Mouse (Mus musculus): ENCODE results near the gene Uggt1.

Gene Uggt1

GRCm38 (mm10) chr1:36244058-36244827 lies at the start of gene Uggt1:
TSS of gene Uggt1 (minus strand) at chr1:36244720.
- in situ Hi-C loops (cut with MboI; ENCODE audit: low sequenced_read_pairs): no loop called here

DNA sequence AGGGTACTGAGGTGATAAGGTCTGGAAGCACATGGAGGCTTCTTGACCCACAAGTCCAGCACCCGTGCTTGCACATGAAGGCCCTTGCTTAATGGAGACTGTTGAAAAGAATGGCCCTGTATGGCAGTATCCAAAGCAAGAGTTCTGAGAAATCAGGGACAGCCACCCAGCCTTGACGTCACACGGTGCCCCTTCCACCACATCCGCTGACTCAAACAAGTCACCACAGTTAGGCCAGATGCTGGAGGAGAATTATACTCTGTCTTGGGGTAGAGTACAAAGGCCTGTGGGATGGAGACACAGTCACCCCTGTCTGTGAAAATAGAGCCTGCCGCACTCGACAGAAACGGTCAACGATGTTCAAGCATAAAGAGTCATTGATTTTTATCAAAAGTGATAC lies 49.0 kb upstream of the Uggt1 start:
- in situ Hi-C loops (cut with MboI; ENCODE audit: low sequenced_read_pairs): no loop called here

DNA sequence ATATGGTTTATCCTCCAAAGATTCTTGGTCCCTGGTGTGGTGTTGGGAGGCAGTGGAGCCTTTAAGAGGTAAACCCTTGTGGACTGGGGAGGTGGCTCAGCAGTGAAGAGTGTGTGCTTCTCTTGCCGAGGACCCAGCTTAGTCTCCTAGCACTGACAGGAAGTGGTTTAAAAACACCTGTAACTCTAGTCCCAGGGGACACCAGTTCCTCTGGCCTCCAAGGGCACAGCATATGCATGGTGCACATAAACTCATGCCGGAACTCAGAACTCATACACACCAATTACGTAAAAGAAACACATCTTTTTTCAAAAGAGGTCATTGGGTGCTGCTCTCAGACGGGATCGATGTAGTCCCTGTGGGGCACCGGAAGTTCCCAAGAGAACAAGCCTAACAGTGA lies 37.3 kb upstream of the Uggt1 start:
- in situ Hi-C loops (cut with MboI; ENCODE audit: low sequenced_read_pairs): no loop called here

GRCm38 (mm10) chr1:36280938-36281337 lies 36.4 kb upstream of the Uggt1 start:
- in situ Hi-C loops (cut with MboI; ENCODE audit: low sequenced_read_pairs): no loop called here

DNA sequence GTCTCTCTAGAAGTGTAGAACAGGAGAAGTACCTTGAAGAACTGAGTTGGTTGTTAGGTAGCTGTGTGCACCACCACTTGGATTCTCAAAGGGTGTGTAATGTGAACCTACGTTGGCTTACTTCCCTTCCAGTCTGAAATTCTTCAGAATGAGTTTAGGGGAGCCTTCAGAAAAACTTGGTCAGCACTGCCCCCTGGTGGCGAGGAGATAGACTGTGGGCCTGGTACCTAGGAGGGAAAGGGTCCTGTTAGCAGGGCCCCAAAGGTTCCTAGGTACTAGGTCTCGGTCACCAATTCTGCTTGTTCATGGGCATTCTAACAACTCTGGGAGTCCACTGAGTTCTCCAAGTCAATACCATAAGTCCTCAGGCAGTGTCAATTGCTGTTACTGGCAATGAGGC lies 34.7 kb upstream of the Uggt1 start:
- in situ Hi-C loops (cut with MboI; ENCODE audit: low sequenced_read_pairs): no loop called here

- in situ Hi-C loops (cut with MboI; ENCODE audit: low sequenced_read_pairs): no loop called here
Observed at GRCm38 (mm10) chr1:36277267-36278060, 32.9 kb upstream of the Uggt1 start.

- in situ Hi-C loops (cut with MboI; ENCODE audit: low sequenced_read_pairs): no loop called here
Observed at GRCm38 (mm10) chr1:36275635-36276389, 31.3 kb upstream of the Uggt1 start.

- in situ Hi-C loops (cut with MboI; ENCODE audit: low sequenced_read_pairs): loop anchor here (25.0 kb wide), 1 partner anchor 437 kb away; no protein-coding TSS in a partner anchor
Observed at GRCm38 (mm10) chr1:36274455-36274854, 29.9 kb upstream of the Uggt1 start, which contains the start of gene Neurl3. TSS of gene Neurl3 (minus strand) at chr1:36274679.

DNA sequence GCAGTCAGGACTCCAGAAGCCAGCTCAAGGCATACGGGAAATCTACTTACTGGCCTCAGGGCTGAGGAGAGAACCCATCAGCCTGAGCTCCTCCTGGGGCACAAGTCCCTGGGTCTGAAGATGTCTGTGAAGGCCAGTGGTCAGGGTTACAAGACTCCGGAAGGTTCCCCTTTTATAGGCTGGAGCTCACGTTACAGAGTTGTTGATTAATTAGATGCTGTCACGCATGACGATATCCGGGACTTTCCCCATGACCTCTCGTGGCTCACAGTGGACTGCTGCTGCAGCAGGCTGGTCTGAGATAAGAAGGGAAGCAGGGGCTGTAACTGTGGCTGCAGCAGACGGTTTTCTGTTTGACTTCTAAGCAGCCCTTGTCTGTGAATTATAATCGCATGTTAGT lies 28.8 kb upstream of the Uggt1 start:
- in situ Hi-C loops (cut with MboI; ENCODE audit: low sequenced_read_pairs): loop anchor here (25.0 kb wide), 1 partner anchor 436 kb away; no protein-coding TSS in a partner anchor

GRCm38 (mm10) chr1:36272546-36272945 lies 28.0 kb upstream of the Uggt1 start:
- in situ Hi-C loops (cut with MboI; ENCODE audit: low sequenced_read_pairs): loop anchor here (25.0 kb wide), 1 partner anchor 435 kb away; no protein-coding TSS in a partner anchor

DNA sequence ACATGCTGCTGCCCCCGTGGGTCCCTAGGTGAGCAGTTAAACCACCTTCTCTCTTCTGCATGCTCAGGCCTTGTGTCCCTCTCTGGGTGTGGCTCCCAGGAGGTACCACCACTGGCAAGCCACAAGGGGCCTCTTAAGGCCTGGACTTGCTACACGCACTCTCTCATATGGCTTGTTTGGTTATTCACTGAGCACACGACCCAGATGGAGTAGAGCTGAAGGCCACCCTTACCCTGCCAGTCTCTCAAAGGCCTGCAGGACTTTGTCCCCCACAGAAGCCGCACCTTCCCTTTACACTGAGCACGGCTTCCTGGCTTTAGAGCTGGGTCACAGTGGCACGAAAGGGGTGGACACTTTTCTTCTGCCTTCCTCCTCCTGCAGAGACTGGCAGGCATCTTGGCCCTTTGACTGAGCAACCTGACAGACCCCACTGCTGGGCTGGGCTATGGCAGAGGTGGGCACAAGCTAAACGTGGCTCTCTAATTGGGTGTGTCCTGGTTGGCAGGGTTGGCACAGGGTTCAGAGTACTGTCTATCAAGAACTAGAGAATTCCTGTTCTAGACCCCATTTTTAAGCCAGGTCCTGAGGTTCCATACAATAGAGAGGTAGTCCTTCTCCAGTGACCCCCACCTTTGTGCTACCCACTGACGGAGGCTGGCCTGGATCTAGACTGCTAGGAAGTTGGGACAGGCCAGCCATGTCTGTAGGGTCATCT lies 27.2 kb upstream of the Uggt1 start:
- in situ Hi-C loops (cut with MboI; ENCODE audit: low sequenced_read_pairs): loop anchor here (25.0 kb wide), 1 partner anchor 434 kb away; no protein-coding TSS in a partner anchor

- in situ Hi-C loops (cut with MboI; ENCODE audit: low sequenced_read_pairs): loop anchor here (25.0 kb wide), 1 partner anchor 433 kb away; no protein-coding TSS in a partner anchor
Observed at GRCm38 (mm10) chr1:36270666-36271065, 26.1 kb upstream of the Uggt1 start.

DNA sequence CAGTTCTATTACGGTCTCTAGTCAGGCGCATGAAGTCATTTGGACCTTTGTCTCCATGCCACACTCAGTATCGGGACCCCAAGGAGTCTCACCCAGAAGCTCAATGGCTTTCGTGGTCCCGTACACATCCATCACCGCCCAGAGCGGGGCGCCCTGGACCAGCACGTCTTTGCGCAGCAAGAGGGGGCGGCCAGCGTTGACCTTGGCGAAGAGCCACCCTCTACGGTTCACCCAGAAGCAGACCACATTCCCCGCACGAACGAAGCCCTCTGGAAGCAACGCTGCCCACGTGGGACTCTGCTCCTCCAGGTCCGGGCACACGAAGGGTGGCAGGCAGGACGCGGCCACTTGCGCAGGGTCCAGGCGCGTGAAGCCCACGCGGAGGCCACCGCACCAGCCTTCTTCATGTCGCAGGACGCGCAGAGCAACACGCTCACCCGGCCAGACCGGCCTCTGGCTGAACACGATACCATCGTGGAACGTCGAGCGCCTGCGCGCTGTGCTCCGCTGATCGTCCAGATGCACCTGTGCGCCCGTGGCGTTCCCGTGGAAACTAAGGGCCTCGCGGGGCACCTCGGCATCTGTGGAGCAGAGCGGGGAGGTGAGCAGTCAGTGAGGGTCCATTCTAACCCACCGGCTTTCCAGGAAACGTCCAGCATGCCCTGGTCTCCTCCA lies 24.7 kb upstream of the Uggt1 start:
- in situ Hi-C loops (cut with MboI; ENCODE audit: low sequenced_read_pairs): loop anchor here (25.0 kb wide), 1 partner anchor 432 kb away; no protein-coding TSS in a partner anchor

- in situ Hi-C loops (cut with MboI; ENCODE audit: low sequenced_read_pairs): loop anchor here (25.0 kb wide), 1 partner anchor 430 kb away; no protein-coding TSS in a partner anchor
Observed at GRCm38 (mm10) chr1:36267595-36267994, 23.1 kb upstream of the Uggt1 start.

DNA sequence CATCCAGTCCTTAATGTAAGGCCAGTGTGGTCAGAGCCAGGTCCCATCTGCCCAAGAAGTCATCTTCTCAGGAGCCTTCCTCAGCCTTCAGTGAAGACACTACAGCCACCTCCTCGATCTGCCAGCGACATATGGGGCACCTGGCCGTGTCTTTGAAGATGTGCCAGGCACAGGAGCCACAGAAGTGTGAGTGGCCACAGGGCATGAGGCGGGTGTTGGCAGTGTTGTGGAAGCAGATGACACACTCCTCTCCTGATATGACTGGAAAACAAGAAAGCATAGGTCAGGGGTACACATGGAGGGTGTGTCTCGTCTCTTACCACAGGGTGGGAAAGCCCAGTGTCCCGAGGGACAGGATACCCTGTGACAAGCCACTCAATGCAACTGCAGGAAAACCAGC lies 21.8 kb upstream of the Uggt1 start:
- in situ Hi-C loops (cut with MboI; ENCODE audit: low sequenced_read_pairs): loop anchor here (25.0 kb wide), 1 partner anchor 429 kb away; no protein-coding TSS in a partner anchor

- in situ Hi-C loops (cut with MboI; ENCODE audit: low sequenced_read_pairs): loop anchor here (25.0 kb wide), 1 partner anchor 427 kb away; no protein-coding TSS in a partner anchor
Observed at GRCm38 (mm10) chr1:36263833-36264488, 19.4 kb upstream of the Uggt1 start.

GRCm38 (mm10) chr1:36261708-36262504 lies 17.4 kb upstream of the Uggt1 start:
- in situ Hi-C loops (cut with MboI; ENCODE audit: low sequenced_read_pairs): loop anchor here (25.0 kb wide), 1 partner anchor 425 kb away; no protein-coding TSS in a partner anchor

GRCm38 (mm10) chr1:36260418-36260817 lies 15.9 kb upstream of the Uggt1 start:
- in situ Hi-C loops (cut with MboI; ENCODE audit: low sequenced_read_pairs): loop anchor here (25.0 kb wide), 1 partner anchor 423 kb away; no protein-coding TSS in a partner anchor
